Mouse (Mus musculus): ENCODE measurements around the gene Usp28.
A peak's percentile ranks its signal among the peaks of the same experiment; 100 is the strongest.

Usp28 gene

GRCm38 (mm10) chr9:49023956-49024355 is 38.8 kb downstream of the Usp28 start:
- no peak for DNase-seq (ENCODE audit: low read depth)

GRCm38 (mm10) chr9:49024529-49024928 is 39.4 kb downstream of the Usp28 start:
- no peak for DNase-seq (ENCODE audit: low read depth)

- DNase-seq (ENCODE audit: low read depth): no peak
These were observed 49.6 kb downstream of the Usp28 start for GRCm38 (mm10) chr9:49034764-49035163.

- DNase-seq (ENCODE audit: low read depth): no peak
These were observed 65.7 kb downstream of the Usp28 start for GRCm38 (mm10) chr9:49050901-49051300.

- peak; percentile 16 for DNase-seq (ENCODE audit: low read depth)
These were observed 66.2 kb downstream of the Usp28 start for GRCm38 (mm10) chr9:49051349-49051748.

GRCm38 (mm10) chr9:49054028-49054427 is 68.9 kb downstream of the Usp28 start:
- DNase-seq (ENCODE audit: low read depth): no peak

- DNase-seq (ENCODE audit: low read depth): peak; percentile 90
These were observed 70.4 kb downstream of the Usp28 start, which contains the start of gene Zw10 for GRCm38 (mm10) chr9:49055333-49056205. TSS of gene Zw10 (plus strand) at chr9:49055613.

GRCm38 (mm10) chr9:49076847-49077246 is 91.7 kb downstream of the Usp28 start:
- no peak for DNase-seq (ENCODE audit: low read depth)

GRCm38 (mm10) chr9:49081107-49081506 is 95.9 kb downstream of the Usp28 start, which contains the start of gene Tmprss5:
TSS of gene Tmprss5 (plus strand) at chr9:49081260.
- no peak for DNase-seq (ENCODE audit: low read depth)

GRCm38 (mm10) chr9:49081561-49081960 is 96.4 kb downstream of the Usp28 start:
- peak; percentile 29 for DNase-seq (ENCODE audit: low read depth)

- DNase-seq (ENCODE audit: low read depth): no peak
These were observed 102.1 kb downstream of the Usp28 start for GRCm38 (mm10) chr9:49087317-49087716.

Data from fibroblast of lung, adult 2 months (primary cell).